Mouse (Mus musculus) kidney, adult 2 months (tissue): ENCODE results near the gene Ablim1.

Source experiments
- CTCF ChIP-seq: fragments of 200-500 bp; conservative IDR thresholded peaks from 2 replicates; pipeline ENCODE4 v1.5.1; 2011; ENCODE audit warnings: low read depth, mild to moderate bottlenecking, control low read depth, low read length, moderate library complexity, mixed read lengths; ENCODE audit not compliant: insufficient read depth, insufficient read length
- POLR2A ChIP-seq: fragments of 200-500 bp; IDR thresholded peaks from one replicate; pipeline ENCODE4 v1.6.1; 2011; ENCODE audit warnings: low read depth, low read length, control low read depth

DNA sequence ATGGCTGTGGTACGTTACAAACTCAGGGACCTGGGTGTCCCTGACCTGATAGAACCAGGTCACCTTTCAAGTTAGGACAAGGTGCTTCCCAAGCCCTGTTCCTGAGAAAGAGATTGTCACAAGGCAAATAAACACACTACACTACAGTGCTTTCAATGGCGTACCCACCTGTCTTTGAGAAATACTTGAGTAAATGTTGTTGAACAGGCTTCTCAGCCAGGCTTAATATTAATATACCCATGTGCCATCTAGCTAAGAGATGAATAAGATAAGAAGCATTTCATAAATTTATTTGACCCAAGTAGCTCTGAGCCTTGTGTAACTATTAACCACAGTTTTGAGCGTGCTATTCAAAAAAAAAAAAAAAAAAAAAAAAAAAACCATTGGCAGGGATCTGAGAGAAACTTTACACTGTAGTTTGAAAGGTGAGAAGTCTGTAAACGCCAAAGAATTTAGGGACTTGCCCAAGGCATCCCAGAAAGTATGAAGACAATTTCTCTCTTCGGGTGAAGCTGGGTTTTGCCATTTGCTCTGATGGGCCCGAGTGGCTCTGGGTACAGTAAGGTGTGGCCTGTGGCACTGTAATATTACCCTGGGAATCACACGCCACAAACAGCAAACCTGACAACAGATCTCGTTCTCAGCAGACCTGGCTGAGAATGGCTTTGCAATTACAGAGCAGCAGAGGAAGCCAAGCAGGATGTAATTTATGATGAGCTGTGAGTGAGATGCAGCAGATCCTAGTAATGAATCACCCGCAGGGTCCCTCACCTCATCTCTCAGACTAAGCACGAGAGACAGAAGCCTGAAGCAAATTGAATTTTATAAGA, 73.1 kb downstream of the Ablim1 start:
- no peak for TF ChIP-seq CTCF
- TF ChIP-seq POLR2A = no peak
